Mouse (Mus musculus) c-Kit-positive CD71-positive TER-119-negative erythroid progenitor cells, embryonic 14.5 days (primary cell): ENCODE measurements around the gene Dcst1.

Experiments used
- DNase-seq: peaks from one replicate; pipeline ENCODE4 v3.0.0-alpha.2; 2013; ENCODE audit warnings: low read depth

Gene Dcst1

GRCm38 (mm10) chr3:89361675-89362074 lies 3.4 kb downstream of the Dcst1 start, which contains the start of gene Dcst2:
Dcst2 (plus strand) TSS chr3:89361975.
- no peak for DNase-seq

- no peak for DNase-seq
These were observed 4.8 kb downstream of the Dcst1 start for GRCm38 (mm10) chr3:89360237-89360636.

GRCm38 (mm10) chr3:89359630-89360029 lies 5.4 kb downstream of the Dcst1 start:
- DNase-seq: no peak

DNA sequence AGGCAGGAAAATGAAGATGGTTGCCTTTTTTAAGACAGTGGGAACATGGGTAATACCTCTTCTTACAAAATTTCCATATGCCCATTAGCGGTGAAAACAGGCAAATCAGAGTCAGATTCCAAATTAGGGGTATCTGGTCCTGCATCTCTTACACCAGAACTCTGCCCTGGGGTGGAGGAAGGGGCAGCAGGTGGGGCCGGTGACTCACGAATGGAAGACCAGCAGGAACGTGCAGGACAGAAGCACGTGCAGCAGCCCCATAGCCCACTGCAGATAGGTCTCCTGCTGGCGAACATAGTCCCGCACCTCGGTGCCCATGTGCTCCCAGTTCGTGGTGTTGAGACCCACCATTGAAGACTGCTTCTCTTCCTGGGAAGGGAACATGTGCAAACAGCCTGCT lies 9.0 kb downstream of the Dcst1 start:
- DNase-seq: no peak

GRCm38 (mm10) chr3:89355512-89355902 lies 9.5 kb downstream of the Dcst1 start:
- DNase-seq: no peak

- DNase-seq: peak; percentile 50
These were observed 10.1 kb downstream of the Dcst1 start for GRCm38 (mm10) chr3:89354816-89355511.

GRCm38 (mm10) chr3:89351271-89351670 lies 13.8 kb downstream of the Dcst1 start:
- DNase-seq: no peak

GRCm38 (mm10) chr3:89349869-89350501 lies 15.1 kb downstream of the Dcst1 start, which contains the start of gene Adam15:
Adam15 (minus strand) TSS chr3:89349996.
- peak; percentile 56 for DNase-seq

GRCm38 (mm10) chr3:89348911-89349868 lies 15.9 kb downstream of the Dcst1 start:
- DNase-seq: no peak

- no peak for DNase-seq
These were observed 17.1 kb downstream of the Dcst1 start for GRCm38 (mm10) chr3:89347916-89348315.

- no peak for DNase-seq
These were observed 18.1 kb downstream of the Dcst1 start for GRCm38 (mm10) chr3:89346815-89347540.

DNA sequence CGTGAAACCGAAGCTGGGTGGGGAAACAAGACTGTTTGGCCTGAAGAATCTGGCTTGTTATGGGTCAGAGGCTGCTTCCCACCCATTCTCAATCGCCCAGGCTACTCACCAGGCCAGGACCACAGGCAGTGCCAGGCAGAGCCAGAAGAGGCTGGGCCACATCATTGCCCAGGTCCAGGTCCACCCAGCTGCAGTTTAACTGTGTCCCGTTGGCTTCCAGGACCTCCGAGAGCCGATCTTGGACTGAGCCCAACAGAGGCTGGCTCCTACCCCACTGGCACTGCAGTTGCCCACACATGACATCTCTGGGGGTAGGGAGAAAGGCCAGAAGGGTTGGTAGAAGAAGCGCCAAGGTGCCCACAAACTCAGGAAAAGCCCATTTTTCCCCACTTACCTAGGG lies 21.8 kb downstream of the Dcst1 start:
- no peak for DNase-seq

DNA sequence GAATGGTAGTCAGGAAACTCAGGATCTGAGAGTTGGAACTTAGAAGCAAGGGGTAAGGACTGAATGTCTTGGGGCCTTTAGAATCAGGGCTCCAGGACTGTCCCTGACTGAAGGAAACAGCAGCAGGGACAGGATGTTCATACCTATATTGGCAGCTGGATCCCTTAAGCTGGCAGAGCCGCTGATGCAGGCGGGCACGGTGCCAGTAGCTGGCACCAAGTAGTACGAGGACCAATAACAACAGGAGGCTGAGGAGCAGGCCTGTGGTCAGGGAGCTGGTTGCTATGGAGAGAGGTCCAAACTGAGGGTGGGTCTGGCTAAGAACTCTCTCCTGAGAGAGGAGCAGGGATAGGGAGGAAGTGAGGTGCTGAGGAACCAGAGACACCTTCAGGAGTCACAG lies 23.3 kb downstream of the Dcst1 start:
- no peak for DNase-seq

- DNase-seq: peak; percentile 57
These were observed 24.6 kb downstream of the Dcst1 start for GRCm38 (mm10) chr3:89340465-89340864.

GRCm38 (mm10) chr3:89339416-89339815 lies 25.6 kb downstream of the Dcst1 start:
- no peak for DNase-seq

DNA sequence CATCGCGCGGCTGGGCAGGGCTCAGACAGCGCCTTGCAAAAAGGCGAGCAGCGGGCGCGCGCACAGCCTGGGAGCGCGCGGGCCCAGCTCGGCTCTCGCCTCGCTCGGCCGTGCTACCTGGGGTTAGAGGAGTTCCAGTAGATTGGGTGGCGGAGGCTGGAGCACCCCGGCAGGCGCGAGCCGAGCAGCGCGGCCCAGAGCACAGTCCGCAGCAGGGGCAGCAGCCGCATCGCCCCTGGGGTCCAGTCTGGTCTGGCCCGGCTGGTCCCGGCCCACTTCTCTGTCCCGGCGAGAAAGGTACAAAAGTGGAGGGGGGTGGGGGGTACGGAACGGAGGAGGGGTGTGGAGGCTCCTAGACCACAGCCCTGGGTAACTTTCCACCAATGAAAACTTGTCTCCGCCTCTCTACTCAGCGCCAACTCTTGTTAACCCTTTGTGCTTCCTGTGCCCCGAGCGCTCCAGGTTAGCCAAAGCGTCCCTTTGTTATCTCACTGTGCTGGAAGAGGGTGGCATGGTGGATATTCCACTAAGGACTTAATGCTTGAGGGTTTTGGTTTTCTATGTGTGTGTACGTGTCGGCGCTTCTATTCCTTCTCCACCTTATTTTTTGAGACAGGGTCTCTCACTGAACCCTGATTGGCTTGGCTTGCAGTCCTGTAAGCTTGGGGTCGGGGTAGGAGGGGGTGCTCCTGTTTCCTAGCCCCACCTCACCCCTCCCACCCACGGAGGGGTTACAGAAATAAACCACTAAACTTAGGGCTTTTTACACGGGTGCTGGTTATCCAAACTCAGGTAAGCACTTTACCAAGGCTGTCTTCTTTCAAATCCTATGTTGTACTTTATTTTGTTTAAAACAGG lies 27.1 kb downstream of the Dcst1 start, which contains the start of gene Efna4:
TSS of gene Efna4 (minus strand) at position 308 of the 858 bp plus-strand sequence.
- DNase-seq: no peak

GRCm38 (mm10) chr3:89337062-89337720 lies 27.9 kb downstream of the Dcst1 start:
- no peak for DNase-seq

GRCm38 (mm10) chr3:89336529-89336928 lies 28.5 kb downstream of the Dcst1 start:
- no peak for DNase-seq

- DNase-seq: no peak
These were observed 32.0 kb downstream of the Dcst1 start for GRCm38 (mm10) chr3:89333053-89333452.

GRCm38 (mm10) chr3:89332476-89332875 lies 32.6 kb downstream of the Dcst1 start:
- DNase-seq: no peak
